In the genomic region with DNA sequence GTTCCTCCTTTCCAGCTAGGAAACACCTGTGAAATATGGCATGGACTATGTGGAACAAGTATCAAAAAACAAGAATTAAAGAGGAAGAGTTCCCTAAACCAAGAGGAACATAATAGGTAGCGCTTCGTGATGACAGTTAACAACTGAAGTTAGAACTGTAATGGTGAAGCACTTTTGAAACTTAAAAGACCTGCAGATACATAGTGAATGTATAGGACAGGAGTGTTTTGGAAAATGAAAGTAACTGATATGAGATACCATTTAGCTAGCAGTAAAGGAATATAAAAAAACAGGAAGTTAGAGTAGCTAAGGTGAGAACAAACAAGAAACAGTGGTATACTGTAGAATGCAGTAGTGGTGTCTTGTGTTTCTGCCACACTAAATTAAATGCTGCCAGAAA, we compare ENCODE assay signal across 18 mouse cellular contexts. TPM values are rescaled to one million over a fixed set of nuclear protein-coding genes. Genes with fewer than 3 reads are reported as not detected.
A peak's percentile ranks its signal among the peaks of the same experiment; 100 is the strongest.
DNase-seq lines count a peak whose midpoint lies in the region; ATAC-seq and TF ChIP-seq lines count a peak whose summit lies in the region.
"Had no signal": no experiment of that assay in that cellular context is flagged by ENCODE, and none has a peak within 500 bp of the region (broad histone marks: within the 10 kb centered on the region; RNA-seq: fewer than 3 reads in every experiment).

No protein-coding gene starts in this region.

- no peak overlapping the region for H3K27ac ChIP-seq in heart, embryonic 15.5 days
- H3K27ac ChIP-seq in midbrain, postnatal 0 days (ENCODE audit: low read depth, low read length) = no peak overlapping the region
- no peak overlapping the region for H3K27ac ChIP-seq in midbrain, embryonic 10.5 days (replicated peaks)
- H3K27ac ChIP-seq in intestine, embryonic 14.5 days (ENCODE audit: low read depth) = no peak overlapping the region
- H3K27ac ChIP-seq in stomach, embryonic 15.5 days = no peak overlapping the region
- H3K27ac ChIP-seq: limb, embryonic 15.5 days had no signal

- H3K9me3 ChIP-seq in heart, embryonic 15.5 days (replicated peaks) = no peaks in the 10 kb centered on the region
- H3K9me3 ChIP-seq in midbrain, postnatal 0 days (ENCODE audit: low read length) = no peaks in the 10 kb centered on the region
- no peaks in the 10 kb centered on the region for H3K9me3 ChIP-seq in midbrain, embryonic 10.5 days (replicated peaks)
- no peaks in the 10 kb centered on the region for H3K9me3 ChIP-seq in intestine, embryonic 14.5 days (ENCODE audit: control insufficient read depth, low read length)
- H3K9me3 ChIP-seq in stomach, embryonic 15.5 days = no peaks in the 10 kb centered on the region
- H3K9me3 ChIP-seq: limb, embryonic 15.5 days had no signal

- H3K36me3 ChIP-seq in heart, embryonic 15.5 days = no peaks in the 10 kb centered on the region
- no peaks in the 10 kb centered on the region for H3K36me3 ChIP-seq in midbrain, postnatal 0 days (ENCODE audit: insufficient read depth, low read length)
- H3K36me3 ChIP-seq in midbrain, embryonic 10.5 days = no peaks in the 10 kb centered on the region
- H3K36me3 ChIP-seq in intestine, embryonic 14.5 days (ENCODE audit: control insufficient read depth, insufficient read depth, low read length) = no peaks in the 10 kb centered on the region
- no peaks in the 10 kb centered on the region for H3K36me3 ChIP-seq in stomach, embryonic 15.5 days
- H3K36me3 ChIP-seq: limb, embryonic 15.5 days had no signal

- ATAC-seq in heart, embryonic 15.5 days (replicated peaks; ENCODE audit: insufficient number of reproducible peaks, insufficient read depth, low FRiP score, low read depth) = no peak
- ATAC-seq in midbrain, postnatal 0 days (ENCODE audit: low FRiP score) = no peak
- no peak for ATAC-seq in intestine, embryonic 14.5 days (replicated peaks; ENCODE audit: low FRiP score, low TSS enrichment, low read depth)
- ATAC-seq in stomach, embryonic 15.5 days (ENCODE audit: insufficient read depth, low FRiP score, low read depth) = no peak

- H3K4me1 ChIP-seq in heart, embryonic 15.5 days (replicated peaks) = peaks cover 13% of the 10 kb centered on the region
- H3K4me1 ChIP-seq in midbrain, postnatal 0 days (ENCODE audit: insufficient read depth, low read length) = 0 out of 2 replicates have a peak, but pooled peaks cover 3% of the 10 kb centered on the region
- peaks cover 21% of the 10 kb centered on the region for H3K4me1 ChIP-seq in midbrain, embryonic 10.5 days
- H3K4me1 ChIP-seq in intestine, embryonic 14.5 days (replicated peaks; ENCODE audit: control insufficient read depth, insufficient read depth, low read length) = peaks cover 6% of the 10 kb centered on the region; the same call in 1 of the 2 replicates
- H3K4me1 ChIP-seq in stomach, embryonic 15.5 days = no peaks in the 10 kb centered on the region

- no peak for DNase-seq in heart, adult 18-20 months
- no peak for DNase-seq in midbrain, postnatal 0 days (ENCODE audit: low spot score)
- DNase-seq in midbrain, embryonic 10.5 days (ENCODE audit: low spot score) = no peak
- no peak for DNase-seq in intestine, embryonic 14.5 days (ENCODE audit: low spot score)
- DNase-seq in right cerebral cortex, postnatal 25 days = no peak
- DNase-seq in kidney, adult 18-20 months = no peak
- DNase-seq: adrenal gland, adult 8-10 months; cerebellum, adult 11 months; gastrocnemius, postnatal 25 days; kidney, adult 2 months; right cerebral cortex, postnatal 14 days; thymus, adult 2 months had no signal

- H3K9ac ChIP-seq in heart, embryonic 15.5 days = no peak overlapping the region
- no peak overlapping the region for H3K9ac ChIP-seq in midbrain, postnatal 0 days (replicated peaks; ENCODE audit: low read length, poor library complexity, severe bottlenecking)
- no peak overlapping the region for H3K9ac ChIP-seq in intestine, embryonic 14.5 days (ENCODE audit: low read length)
- no peak overlapping the region for H3K9ac ChIP-seq in stomach, embryonic 15.5 days

- WGBS in heart, embryonic 15.5 days = 84% methylated on average over 2 of the region's 2 CpGs
- WGBS in midbrain, postnatal 0 days = 91% methylated on average over 2 of the region's 2 CpGs
- WGBS in midbrain, embryonic 10.5 days = 93% methylated on average over 2 of the region's 2 CpGs
- 87% methylated on average over 2 of the region's 2 CpGs for WGBS in intestine, embryonic 14.5 days
- 91% methylated on average over 2 of the region's 2 CpGs for WGBS in stomach, embryonic 15.5 days

- TF ChIP-seq CTCF in midbrain, postnatal 0 days (IDR thresholded peaks at IDR 0.05) = no peak

- H3K27me3 ChIP-seq in heart, embryonic 15.5 days = no peaks in the 10 kb centered on the region
- no peaks in the 10 kb centered on the region for H3K27me3 ChIP-seq in midbrain, postnatal 0 days (ENCODE audit: insufficient read depth, low read length)
- H3K27me3 ChIP-seq in midbrain, embryonic 10.5 days (ENCODE audit: low read depth, poor library complexity, severe bottlenecking) = no peaks in the 10 kb centered on the region
- no peaks in the 10 kb centered on the region for H3K27me3 ChIP-seq in intestine, embryonic 14.5 days (replicated peaks; ENCODE audit: control insufficient read depth, insufficient read depth, low read length)
- H3K27me3 ChIP-seq in stomach, embryonic 15.5 days (replicated peaks) = no peaks in the 10 kb centered on the region
- H3K27me3 ChIP-seq: limb, embryonic 15.5 days had no signal

- peak overlapping the region; percentile 41; the same call in 1 of the 2 replicates for H3K4me2 ChIP-seq in heart, embryonic 15.5 days
- peak overlapping the region; percentile 26; the same call in 1 of the 2 replicates for H3K4me2 ChIP-seq in midbrain, postnatal 0 days (ENCODE audit: low read depth, low read length, poor library complexity, severe bottlenecking)
- H3K4me2 ChIP-seq in intestine, embryonic 14.5 days (ENCODE audit: low read length) = peak overlapping the region; percentile 88
- H3K4me2 ChIP-seq in stomach, embryonic 15.5 days = peak overlapping the region; percentile 37; the same call in 1 of the 2 replicates

- H3K4me3 ChIP-seq in heart, embryonic 15.5 days = no peak overlapping the region
- H3K4me3 ChIP-seq in midbrain, postnatal 0 days (ENCODE audit: low read depth, low read length) = peak overlapping the region; percentile 3; the same call in 1 of the 2 replicates
- no peak overlapping the region for H3K4me3 ChIP-seq in midbrain, embryonic 10.5 days
- H3K4me3 ChIP-seq in intestine, embryonic 14.5 days (ENCODE audit: low read depth, low read length) = 0 out of 2 replicates have a peak overlapping the region, but pooled peaks have one; percentile 6
- H3K4me3 ChIP-seq in stomach, embryonic 15.5 days (replicated peaks) = no peak overlapping the region

RNA-seq across cellular contexts. Expression of a gene that starts 1.9 kb away (rescaled TPM):
- 10.0 and 14.4 TPM in 2 replicates for polyA plus RNA-seq in heart, embryonic 15.5 days (2015; fragmentation: Nextera tagmentation; extraction: Ambion mirVana)
- 10 to 100 TPM; 23.7 to 31.8 TPM for total RNA-seq in heart, adult 18-20 months (2021)
- total RNA-seq in midbrain, postnatal 0 days (2014; rRNA removed) = 35.1 and 47.0 TPM in 2 replicates
- polyA plus RNA-seq in midbrain, postnatal 0 days (2015; fragmentation: Nextera tagmentation; extraction: Ambion mirVana) = 7.4 and 8.6 TPM in 2 replicates
- 12.3 and 13.7 TPM in 2 replicates for polyA plus RNA-seq in midbrain, embryonic 10.5 days (2016; fragmentation: Nextera tagmentation; extraction: Ambion mirVana)
- polyA plus RNA-seq in intestine, embryonic 14.5 days (2014; fragmentation: Nextera tagmentation; extraction: Ambion mirVana) = 37.5 and 39.7 TPM in 2 replicates
- 28.4 and 29.9 TPM in 2 replicates for polyA plus RNA-seq in stomach, embryonic 15.5 days (2015; fragmentation: Nextera tagmentation; extraction: Ambion mirVana)

RNA-seq across cellular contexts. Expression of a gene that starts 7.7 kb away (rescaled TPM):
- not detected in 2 replicates for polyA plus RNA-seq in heart, embryonic 15.5 days (2015; fragmentation: Nextera tagmentation; extraction: Ambion mirVana)
- not detected for total RNA-seq in heart, adult 18-20 months (2021)
- total RNA-seq in midbrain, postnatal 0 days (2014; rRNA removed) = not detected in 2 replicates
- polyA plus RNA-seq in midbrain, postnatal 0 days (2015; fragmentation: Nextera tagmentation; extraction: Ambion mirVana) = not detected in 2 replicates
- polyA plus RNA-seq in midbrain, embryonic 10.5 days (2016; fragmentation: Nextera tagmentation; extraction: Ambion mirVana) = not detected in 2 replicates
- not detected in 2 replicates for polyA plus RNA-seq in intestine, embryonic 14.5 days (2014; fragmentation: Nextera tagmentation; extraction: Ambion mirVana)
- not detected in 2 replicates for polyA plus RNA-seq in stomach, embryonic 15.5 days (2015; fragmentation: Nextera tagmentation; extraction: Ambion mirVana)
- total RNA-seq: adrenal gland, adult 8-10 months; gastrocnemius, postnatal 25 days; layer of hippocampus, postnatal 14 days; monocyte, adult 5-6 weeks had no signal
- polyA plus RNA-seq: embryonic facial prominence, embryonic 11.5 days; kidney, adult 2 months; limb, embryonic 15.5 days; thymus, adult 2 months had no signal

RNA-seq across cellular contexts. Expression of a gene that starts 20.0 kb away (rescaled TPM):
- 5.9 and 7.1 TPM in 2 replicates for polyA plus RNA-seq in heart, embryonic 15.5 days (2015; fragmentation: Nextera tagmentation; extraction: Ambion mirVana)
- total RNA-seq in heart, adult 18-20 months (2021) = 1 to 10 TPM; 1.7 to 2.5 TPM
- 11.1 and 12.8 TPM in 2 replicates for total RNA-seq in midbrain, postnatal 0 days (2014; rRNA removed)
- 15.0 and 17.5 TPM in 2 replicates for polyA plus RNA-seq in midbrain, postnatal 0 days (2015; fragmentation: Nextera tagmentation; extraction: Ambion mirVana)
- polyA plus RNA-seq in midbrain, embryonic 10.5 days (2016; fragmentation: Nextera tagmentation; extraction: Ambion mirVana) = 13.1 and 17.0 TPM in 2 replicates
- 16.3 and 17.8 TPM in 2 replicates for polyA plus RNA-seq in intestine, embryonic 14.5 days (2014; fragmentation: Nextera tagmentation; extraction: Ambion mirVana)
- 17.9 and 23.1 TPM in 2 replicates for polyA plus RNA-seq in stomach, embryonic 15.5 days (2015; fragmentation: Nextera tagmentation; extraction: Ambion mirVana)
- total RNA-seq: monocyte, adult 5-6 weeks had no signal

Comparison
In these comparisons a context has a peak if more than half of its experiments do, and no peak if none do; other contexts are left out.
1. H3K4me3 ChIP-seq: peak in midbrain, postnatal 0 days (single experiment) and intestine, embryonic 14.5 days (single experiment); none in heart, embryonic 15.5 days (single experiment), midbrain, embryonic 10.5 days (single experiment) and stomach, embryonic 15.5 days (single experiment).
2. H3K4me2 ChIP-seq: peak in every context shown above with its lines; median percentile 88 in intestine, embryonic 14.5 days; 41 in heart, embryonic 15.5 days; 37 in stomach, embryonic 15.5 days; 26 in midbrain, postnatal 0 days.